Mouse (Mus musculus): ENCODE data around the gene Traf3.
A peak's percentile ranks its signal among the peaks of the same experiment; 100 is the strongest.

Traf3 gene

DNA sequence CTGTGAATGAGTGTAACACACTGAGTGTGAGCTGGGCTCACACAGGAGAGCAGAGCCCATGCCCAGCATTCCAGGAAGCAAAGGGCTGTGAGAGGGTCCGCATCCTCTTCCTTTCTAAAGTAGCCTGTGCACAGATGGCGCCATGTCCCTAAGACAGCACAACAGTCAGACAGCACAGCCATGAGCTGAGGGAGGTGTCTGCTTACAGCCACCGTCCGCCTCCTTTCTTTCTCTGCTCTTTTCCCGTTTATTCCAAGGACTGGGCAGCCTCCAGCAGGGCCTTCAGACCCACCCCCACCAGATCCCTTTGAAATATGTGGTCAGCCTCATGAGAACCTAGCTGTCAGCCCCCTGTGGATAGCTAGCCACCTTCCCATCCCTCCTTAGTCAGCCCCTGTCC, 99.0 kb downstream of the Traf3 start:
- DNase-seq (ENCODE audit: low spot score) = no peak

DNA sequence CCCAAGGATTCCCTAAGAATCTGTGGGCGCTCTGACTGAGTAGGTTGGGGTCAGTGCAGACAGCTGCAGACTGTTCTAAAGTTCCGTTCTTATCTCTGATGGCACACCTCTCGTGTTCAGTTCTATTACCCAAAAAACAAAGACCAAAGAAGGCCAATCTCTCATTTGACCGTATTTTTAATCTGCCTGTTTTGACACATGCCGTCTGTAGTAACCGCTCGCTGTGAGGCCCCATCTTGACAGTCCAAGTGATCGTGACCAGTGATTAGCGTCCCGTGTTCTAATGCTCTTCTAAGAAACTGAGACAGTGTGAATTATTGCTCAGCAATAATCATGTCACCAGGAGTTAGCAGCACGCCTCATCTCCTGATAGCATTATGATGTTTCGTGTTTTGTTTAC, 100.4 kb downstream of the Traf3 start:
- DNase-seq (ENCODE audit: low spot score) = no peak

DNA sequence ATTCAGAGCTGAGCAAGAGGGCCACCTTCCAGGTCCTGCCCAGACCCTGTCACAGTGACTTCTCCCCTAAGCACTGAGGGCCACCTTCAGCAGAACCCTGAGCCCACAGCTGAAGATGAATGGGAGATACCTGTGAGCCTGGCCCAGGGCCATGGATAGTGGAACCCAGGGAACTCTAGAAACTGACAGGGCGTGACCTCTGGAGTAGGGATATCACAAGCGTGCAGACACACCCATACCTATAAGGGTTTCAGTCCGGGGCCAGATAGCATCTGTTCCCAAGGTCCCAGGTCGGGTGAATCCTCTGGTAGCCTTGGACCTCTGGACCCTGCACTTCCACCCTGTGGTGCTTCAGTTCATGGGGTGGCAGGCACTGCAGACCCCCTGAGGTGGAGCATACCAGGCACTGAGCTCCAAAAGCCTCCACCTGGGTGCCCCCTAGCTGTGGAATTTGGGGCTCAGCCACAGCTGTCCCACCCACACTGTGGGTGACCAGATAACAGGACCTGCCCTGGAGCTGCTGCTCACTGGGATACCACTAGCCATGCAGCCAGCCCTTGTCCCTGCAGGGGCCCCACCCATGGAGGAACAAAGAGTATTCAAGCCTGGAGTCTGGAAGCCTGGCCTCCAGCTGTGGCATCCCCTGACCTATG, 101.6 kb downstream of the Traf3 start:
- DNase-seq (ENCODE audit: low spot score) = no peak

DNA sequence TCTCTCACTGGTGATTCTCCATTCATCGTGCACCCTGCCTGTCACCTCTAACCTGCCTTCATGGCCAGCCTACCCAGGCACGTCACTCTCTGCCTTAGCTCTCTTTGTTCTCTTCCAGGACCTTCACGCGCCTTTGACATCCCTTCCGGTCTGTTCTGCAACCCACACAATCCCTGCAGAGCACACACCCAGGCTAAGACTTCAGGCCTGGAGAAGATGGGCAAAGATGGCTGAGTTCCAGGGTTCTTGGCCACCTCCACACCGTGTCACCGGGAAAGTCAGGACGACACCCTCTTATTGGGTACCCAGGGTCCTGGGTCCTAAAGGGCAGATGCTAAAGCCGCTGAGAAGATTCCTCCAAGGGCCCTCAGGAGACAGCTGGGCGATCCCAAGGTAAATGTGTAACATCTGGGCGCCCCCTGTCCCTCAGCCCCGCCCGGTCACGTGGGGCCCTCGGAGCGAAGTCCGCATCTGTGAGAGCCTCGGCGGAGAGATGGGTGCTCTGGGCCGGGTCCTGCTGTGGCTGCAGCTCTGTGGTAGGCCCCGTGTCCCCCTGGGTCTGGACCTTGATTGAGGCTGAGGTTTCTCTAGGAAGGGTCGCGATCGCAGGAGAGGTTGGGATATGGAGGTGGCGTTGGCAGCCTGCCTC, 104.6 kb downstream of the Traf3 start, which contains the start of gene Amn:
TSS of gene Amn (plus strand) at position 467 of the 649 bp plus-strand sequence.
- DNase-seq (ENCODE audit: low spot score) = no peak

DNA sequence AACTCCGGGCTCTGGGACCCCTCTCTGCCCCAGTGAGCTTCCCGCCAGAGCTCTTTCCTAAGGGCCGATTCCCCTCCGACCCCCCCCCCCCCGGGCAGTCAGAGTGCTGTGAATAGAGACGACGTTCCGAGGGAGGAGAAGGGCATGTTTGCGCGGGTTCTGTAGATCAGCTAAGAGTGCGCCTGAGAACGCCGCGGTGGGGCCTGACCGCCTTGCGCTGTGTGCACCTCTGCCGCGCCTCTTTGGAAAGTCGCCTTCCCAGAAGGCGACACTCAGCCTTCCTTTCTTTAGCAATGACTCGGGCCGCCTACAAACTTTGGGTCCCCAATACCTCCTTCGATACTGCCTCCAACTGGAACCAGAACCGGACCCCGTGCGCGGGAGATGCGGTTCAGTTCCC, 105.2 kb downstream of the Traf3 start:
- DNase-seq (ENCODE audit: low spot score) = no peak

DNA sequence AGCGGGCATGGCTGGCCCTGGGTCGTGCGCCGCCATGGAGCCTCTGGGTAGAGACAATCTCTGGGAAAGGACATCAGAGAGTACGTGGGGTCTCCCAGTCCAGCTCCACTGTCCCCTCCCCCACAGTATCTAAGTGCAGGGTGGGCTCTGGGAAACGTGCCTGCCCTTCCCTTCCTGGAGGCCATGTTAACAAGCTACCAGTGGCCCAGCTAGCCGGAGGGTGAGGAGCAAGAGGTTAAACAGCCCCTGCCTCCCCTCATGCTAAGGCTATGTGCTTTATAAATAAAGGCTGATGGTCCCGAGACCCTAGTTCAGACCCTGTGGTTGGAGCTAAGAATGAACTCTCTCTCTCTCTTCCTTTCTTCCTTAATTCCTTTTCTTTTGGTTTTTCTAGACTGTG, 105.8 kb downstream of the Traf3 start:
- no peak for DNase-seq (ENCODE audit: low spot score)

DNA sequence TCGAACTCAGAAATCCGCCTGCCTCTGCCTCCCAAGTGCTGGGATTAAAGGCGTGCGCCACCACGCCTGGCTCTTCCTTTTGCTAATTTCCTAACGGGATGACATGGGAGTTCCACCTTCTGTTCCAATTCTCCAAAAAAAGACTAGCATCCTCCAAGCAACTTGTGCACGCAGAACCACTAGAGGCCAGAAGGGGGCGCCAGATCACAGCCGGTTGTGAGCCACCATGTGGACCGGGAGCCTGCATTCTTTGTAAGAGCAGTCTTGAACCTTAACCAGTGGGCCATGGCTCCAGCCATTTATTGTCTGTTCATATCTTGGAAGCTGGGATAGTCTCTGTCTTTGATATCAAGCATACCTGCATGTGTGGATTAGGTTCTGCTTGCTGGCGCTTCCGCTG, 106.2 kb downstream of the Traf3 start:
- DNase-seq (ENCODE audit: low spot score) = peak; percentile 58

GRCm38 (mm10) chr12:111274006-111274405, 107.8 kb downstream of the Traf3 start:
- DNase-seq (ENCODE audit: low spot score) = no peak

GRCm38 (mm10) chr12:111274447-111275149, 108.4 kb downstream of the Traf3 start:
- no peak for DNase-seq (ENCODE audit: low spot score)

DNA sequence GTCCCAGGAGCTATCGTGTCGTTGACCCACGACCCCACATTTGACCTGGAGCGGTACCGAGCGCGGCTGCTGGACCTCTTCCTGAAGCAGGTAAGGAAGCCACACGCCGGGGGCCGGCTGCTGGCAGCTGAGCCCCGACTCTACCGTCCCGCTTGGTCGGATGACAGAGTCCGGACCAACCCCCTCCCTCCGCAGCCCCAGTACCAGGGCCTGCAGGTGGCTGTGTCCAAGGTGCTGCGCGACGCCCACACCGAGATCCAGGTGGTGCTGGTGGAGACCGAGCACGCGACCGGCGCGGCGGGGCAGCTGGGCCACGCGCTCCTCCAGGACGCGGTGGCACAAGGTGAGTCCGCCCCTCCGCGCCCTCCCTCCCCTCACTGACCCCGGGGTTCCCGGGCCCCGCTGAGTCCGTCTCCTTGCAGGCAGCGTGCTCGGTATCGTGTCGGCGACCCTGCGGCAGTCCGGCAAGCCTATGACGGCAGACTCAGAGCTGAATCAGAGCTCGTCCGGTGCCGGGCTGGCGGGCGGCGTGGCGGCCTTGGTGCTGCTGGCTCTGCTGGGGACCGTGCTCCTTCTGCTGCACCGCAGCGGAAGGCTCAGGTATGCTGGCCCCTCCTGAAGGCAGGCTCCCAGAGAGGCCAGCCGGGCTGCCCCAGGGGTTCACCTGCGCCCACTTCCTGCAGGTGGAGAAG, 109.1 kb downstream of the Traf3 start:
- DNase-seq (ENCODE audit: low spot score) = no peak

DNA sequence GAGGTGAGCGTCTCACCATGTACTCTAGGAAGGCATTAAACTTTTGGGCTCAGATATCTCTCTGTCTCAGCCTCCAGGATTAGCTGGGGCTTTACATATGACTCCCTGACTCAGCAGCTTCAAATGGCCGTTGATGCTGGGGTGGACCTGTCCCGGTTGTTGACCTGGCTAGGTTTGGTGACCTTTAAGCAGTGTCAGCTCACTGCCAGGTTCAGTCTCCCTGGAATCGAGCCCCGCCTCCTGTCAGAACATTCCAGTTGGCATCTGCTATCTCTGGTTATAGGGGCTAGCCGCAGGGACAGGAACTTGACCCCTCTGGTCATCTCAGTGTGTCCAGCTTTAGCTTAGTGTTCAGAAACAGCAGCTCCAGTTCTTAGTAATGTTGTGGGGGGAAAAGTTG, 110.2 kb downstream of the Traf3 start:
- DNase-seq (ENCODE audit: low spot score) = no peak

DNA sequence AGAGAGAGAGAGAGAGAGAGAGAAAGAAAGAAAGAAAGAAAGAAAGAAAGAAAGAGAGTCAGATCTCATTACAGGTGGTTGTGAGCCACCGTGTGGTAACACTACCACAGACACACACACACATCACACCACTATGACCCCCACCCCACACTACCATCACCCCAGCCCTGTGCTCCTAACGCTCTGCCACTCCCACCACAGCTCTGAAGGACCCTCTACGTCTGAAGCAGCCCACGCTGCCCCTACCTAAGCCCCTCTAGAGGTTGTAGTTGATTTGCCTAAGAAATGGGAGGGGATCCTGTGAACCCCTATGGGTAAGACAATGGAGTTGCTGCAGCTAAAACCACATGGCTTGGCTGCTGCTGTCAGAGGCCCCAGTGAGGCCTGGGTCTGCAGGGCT, 117.4 kb downstream of the Traf3 start:
- no peak for DNase-seq (ENCODE audit: low spot score)

DNA sequence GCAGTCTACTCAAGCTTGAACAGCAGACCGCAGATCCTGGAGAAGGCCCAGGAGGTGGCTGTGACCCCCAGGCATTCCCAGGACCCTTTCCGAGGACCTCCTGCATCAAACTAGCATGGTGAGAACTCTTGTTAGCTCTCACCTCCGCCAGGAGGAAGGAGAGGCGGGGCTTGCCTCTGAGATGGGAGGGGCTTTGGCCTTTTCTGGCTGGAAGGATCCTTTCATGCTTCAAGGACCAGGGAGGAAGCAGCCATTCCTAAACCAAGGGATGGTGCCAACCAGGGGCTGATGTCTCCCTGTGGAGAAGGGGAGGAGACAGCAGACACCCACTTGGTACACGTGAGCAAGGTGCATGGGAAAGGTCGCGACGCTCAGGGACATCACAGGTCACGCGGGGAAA, 118.4 kb downstream of the Traf3 start:
- DNase-seq (ENCODE audit: low spot score) = no peak

DNA sequence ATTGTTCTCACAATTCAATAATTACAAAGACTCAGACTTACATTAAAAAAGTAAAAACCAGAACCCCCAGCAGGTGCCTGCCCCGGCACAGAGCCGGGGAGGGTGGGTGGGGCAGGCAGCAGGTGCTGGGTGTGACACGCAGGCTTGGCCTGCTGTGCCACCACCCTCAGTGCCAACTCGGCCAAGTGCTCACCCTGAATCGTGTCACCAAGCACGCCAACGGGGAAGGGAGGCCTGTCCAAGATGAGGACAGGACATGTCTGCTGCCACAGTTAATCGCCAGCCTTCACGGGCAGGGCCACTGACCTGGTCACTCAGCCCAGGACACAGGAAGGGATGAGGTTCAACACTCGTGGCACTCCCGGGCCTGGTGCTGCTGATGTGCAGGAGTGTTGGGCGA, 126.9 kb downstream of the Traf3 start:
- no peak for DNase-seq (ENCODE audit: low spot score)

DNA sequence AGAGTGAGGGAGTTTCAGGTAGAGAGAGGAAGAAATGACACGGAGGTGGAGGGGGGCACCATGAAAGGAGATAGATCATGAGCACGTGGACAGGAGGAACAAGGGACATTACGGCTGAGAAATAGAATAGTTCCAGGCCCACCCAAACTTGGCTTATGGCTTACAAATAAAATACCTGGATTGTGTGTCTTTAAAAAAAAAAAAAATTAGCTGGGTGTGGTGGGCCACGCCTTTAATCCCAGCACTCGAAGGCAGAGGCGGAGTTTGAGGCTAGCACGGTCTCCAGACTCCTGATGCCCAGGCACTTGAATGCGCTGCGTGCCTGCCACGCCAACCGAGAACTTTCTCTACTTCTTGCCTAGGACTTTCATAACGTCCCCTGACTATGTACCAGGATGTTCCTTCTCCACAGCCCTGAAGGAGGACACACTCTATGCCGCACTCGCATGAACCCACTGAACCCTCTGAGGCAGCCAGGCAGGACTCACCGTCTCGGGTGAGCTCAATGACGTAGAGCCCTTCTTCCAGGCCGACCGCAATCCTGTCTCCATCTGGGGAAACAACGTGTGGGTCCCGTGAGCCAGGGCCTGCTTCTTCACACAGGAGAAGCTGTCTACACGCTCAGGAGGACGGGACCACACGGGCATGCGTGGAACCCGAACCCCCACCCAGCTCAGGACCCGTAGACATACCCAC, 135.3 kb downstream of the Traf3 start:
- DNase-seq (ENCODE audit: low spot score) = no peak

- no peak for DNase-seq (ENCODE audit: low spot score)
Measured at GRCm38 (mm10) chr12:111302018-111302345, 135.8 kb downstream of the Traf3 start.

- DNase-seq (ENCODE audit: low spot score) = no peak
Measured at GRCm38 (mm10) chr12:111303702-111304337, 137.7 kb downstream of the Traf3 start.

- DNase-seq (ENCODE audit: low spot score) = no peak
Measured at GRCm38 (mm10) chr12:111306821-111307220, 140.7 kb downstream of the Traf3 start.

DNA sequence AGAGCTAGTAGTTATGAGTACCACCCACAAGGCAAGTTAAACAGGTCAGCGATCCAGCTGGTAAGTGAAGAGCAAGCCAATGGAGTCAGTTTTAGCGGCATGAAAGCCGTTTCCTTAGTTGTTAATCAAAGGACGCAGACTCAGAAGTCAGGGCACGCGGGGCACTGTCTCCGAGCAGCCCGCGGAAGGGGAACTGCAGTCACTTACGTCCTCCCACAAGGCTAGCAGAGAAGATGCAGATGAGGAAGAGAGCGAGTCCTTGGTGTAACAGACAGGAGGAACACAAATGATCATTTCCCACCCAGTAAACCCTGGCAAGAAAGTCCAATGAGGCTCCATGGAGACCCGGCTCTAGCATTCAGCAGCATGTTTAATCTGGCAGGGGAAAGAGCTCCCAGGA, 143.1 kb downstream of the Traf3 start:
- DNase-seq (ENCODE audit: low spot score) = no peak

DNA sequence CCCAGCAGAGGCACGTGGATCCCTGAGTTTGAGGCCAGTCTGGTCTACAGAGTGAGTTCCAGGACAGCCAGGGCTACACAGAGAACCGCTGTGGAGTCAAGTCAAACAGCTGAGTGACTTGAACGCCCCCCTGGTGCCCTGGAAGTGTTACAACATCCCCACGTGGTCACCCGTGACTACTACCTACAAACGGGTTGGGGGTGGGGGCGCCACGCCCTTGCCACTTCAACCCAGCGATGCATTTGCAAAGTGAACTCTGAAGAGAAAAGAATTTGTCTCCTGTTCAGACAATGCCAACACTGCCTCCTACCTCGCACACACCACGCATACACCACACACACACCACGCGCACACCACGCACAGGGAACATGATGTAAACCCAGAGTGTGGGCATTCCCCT, 143.8 kb downstream of the Traf3 start:
- DNase-seq (ENCODE audit: low spot score) = no peak

DNA sequence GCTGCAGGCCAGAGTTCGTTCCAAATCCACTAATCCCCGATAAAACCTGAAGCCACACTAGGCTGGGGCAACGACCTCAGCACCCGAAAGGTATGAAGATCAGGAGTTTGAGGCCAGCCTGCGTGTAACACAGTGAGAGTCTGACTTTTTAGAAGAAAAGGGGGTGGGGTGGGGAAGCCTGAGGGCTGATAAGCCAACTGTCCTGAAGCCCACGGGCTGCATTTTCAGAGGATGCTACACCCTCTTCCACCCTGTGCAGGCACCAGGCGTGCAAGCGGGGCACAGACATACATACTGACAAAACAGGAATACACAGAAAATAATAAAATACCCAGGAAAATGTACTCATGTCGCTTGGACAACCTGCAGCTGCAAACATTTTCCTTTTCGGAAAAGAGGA, 145.6 kb downstream of the Traf3 start:
- DNase-seq (ENCODE audit: low spot score) = no peak

DNA sequence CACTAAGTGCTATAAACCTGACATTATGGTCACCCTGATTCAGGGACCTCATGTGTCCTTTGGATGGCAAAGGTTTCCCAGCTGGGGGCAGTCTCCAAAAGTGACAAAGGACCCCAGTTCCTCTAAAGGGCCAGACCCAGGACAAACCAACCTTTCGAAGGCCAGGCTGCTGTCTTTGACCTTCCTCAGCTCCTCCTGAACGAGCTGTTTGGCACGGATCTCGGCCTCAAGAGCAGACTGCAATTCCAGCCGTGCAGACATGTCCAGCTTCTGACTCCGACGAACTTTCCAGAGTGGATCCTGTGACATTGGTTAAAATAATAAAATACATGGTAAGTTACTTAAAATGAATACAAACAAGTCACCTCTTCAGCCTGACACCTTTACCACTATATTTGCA, 148.1 kb downstream of the Traf3 start:
- no peak for DNase-seq (ENCODE audit: low spot score)

Data from ovary, postnatal 10 days (tissue).